Mouse (Mus musculus) small intestine, adult 2 months (tissue): ENCODE measurements around the gene Deup1.

ENCODE experiments used
- CTCF ChIP-seq: fragments of 200-500 bp; IDR thresholded peaks from 2 replicates; pipeline ENCODE4 v1.5.1; 2012; ENCODE audit warnings: low read depth, mild to moderate bottlenecking, control low read depth, inconsistent platforms, low read length, moderate library complexity, mixed read lengths; ENCODE audit not compliant: insufficient replicate concordance, insufficient read length; ENCODE audit errors: extremely low read depth
- POLR2A ChIP-seq: fragments of 200-500 bp; IDR thresholded peaks from 2 replicates; pipeline ENCODE4 v1.6.1; 2012; ENCODE audit warnings: low read depth, mild to moderate bottlenecking, control low read depth, inconsistent platforms, low read length, moderate library complexity

GRCm38 (mm10) chr9:15550461-15550961 lies 77.2 kb downstream of the Deup1 start:
- TF ChIP-seq CTCF (no peak), POLR2A (no peak)
